Mouse (Mus musculus) E14TG2a.4 (cell line): Measurements from ENCODE around the gene Pnp.
"Not testable (repeated sequence)": the region's sequence is repeated elsewhere in the genome, so short reads cannot be mapped to it uniquely, and the experiment has no call there.

Experiments used
- H3K27me3 ChIP-seq: 2 replicates; pipeline ENCODE4 v1.6.1; 2014; ENCODE audit warnings: low read length, control low read depth; ENCODE audit not compliant: insufficient read depth
- H3K36me3 ChIP-seq: 2 replicates; pipeline ENCODE4 v1.6.1; 2014; ENCODE audit warnings: low read length, control low read depth; ENCODE audit not compliant: insufficient read depth
- H3K4me1 ChIP-seq: replicated peaks from 2 replicates; pipeline ENCODE4 v1.6.1; 2014; ENCODE audit warnings: low read depth, low read length, control low read depth
- H3K4me3 ChIP-seq: replicated peaks from 2 replicates; pipeline ENCODE4 v1.5.1; 2014; ENCODE audit warnings: mild to moderate bottlenecking, low read length
- H3K9me3 ChIP-seq: 2 replicates; pipeline ENCODE4 v1.6.1; 2014; ENCODE audit warnings: low read length, control low read depth
- CTCF ChIP-seq: conservative IDR thresholded peaks from 2 replicates; pipeline ENCODE4 v1.5.1; 2014; ENCODE audit warnings: low read length
- NANOG ChIP-seq: IDR thresholded peaks from 2 replicates; pipeline ENCODE4 v1.6.1; 2014; ENCODE audit warnings: borderline replicate concordance, low read length, mixed read lengths
- POU5F1 ChIP-seq: IDR thresholded peaks from 2 replicates; pipeline ENCODE4 v1.6.1; 2014; ENCODE audit warnings: low read length, borderline replicate concordance

The Pnp gene

DNA sequence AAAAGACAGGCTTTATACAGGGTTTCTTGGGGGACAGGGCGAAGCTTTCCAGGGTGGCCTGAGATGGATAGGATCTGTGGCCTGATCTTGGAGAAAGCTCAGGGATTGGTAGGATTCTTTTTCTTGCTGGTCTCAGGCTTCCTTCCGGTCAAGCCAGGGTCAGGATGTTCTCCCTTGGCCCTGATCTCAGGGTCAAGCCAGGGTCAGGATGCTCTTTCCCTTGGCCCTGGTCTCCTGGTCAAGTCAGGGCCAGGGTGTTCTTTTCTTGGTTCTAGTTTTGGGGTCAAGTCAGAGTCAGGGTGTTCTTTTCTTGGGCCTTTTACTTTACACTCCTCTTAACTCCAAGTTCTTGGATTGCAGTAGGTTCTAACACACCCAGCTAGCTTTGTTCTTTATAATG is 56.8 kb downstream of the Pnp start:
- TF ChIP-seq POU5F1: no peak
- no peaks in the 10 kb centered on the region for H3K4me1 ChIP-seq

DNA sequence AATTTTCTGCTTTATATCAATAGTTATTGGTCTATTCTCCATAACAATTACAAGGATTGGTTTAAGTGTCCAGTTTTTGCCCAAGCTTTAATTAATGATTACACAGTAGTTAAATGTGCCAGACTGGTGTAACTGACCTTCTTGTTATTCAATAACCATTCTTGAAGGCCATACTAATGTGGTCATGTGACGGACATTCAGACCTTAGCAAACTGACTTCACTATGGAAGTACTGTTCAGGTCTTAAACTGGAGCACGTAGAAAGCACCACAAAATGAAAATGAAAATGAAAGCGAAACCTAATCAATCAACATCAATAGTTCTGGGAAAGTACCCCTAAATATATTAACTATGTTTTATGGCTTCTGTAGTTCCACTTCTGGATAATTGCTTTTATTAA is 60.2 kb downstream of the Pnp start:
- H3K4me1 ChIP-seq: peaks cover 4% of the 10 kb centered on the region

More for the DNA sequence above, 56.8 kb downstream of the Pnp start:
- Histone ChIP-seq H3K27me3 (no peaks in the 10 kb centered on the region), H3K9me3 (peaks cover 8% of the 10 kb centered on the region), H3K36me3 (no peaks in the 10 kb centered on the region), H3K4me3 (no peak overlapping the region)

GRCm38 (mm10) chr14:50997088-50997487 is 66.2 kb downstream of the Pnp start:
- Histone ChIP-seq H3K36me3 (no peaks in the 10 kb centered on the region), H3K4me1 (peaks cover 15% of the 10 kb centered on the region), H3K27me3 (no peaks in the 10 kb centered on the region), H3K4me3 (no peak overlapping the region), H3K9me3 (no peaks in the 10 kb centered on the region)
- TF ChIP-seq CTCF (no peak), POU5F1 (no peak), NANOG (no peak)

More for the DNA sequence above, 60.2 kb downstream of the Pnp start:
- H3K4me3 ChIP-seq: no peak overlapping the region
- H3K9me3 ChIP-seq: no peaks in the 10 kb centered on the region
- TF ChIP-seq POU5F1: no peak
- TF ChIP-seq CTCF: no peak
- no peak for TF ChIP-seq NANOG
- H3K27me3 ChIP-seq: no peaks in the 10 kb centered on the region
- no peaks in the 10 kb centered on the region for H3K36me3 ChIP-seq

- Histone ChIP-seq H3K36me3 (no peaks in the 10 kb centered on the region), H3K4me1 (peaks cover 15% of the 10 kb centered on the region), H3K27me3 (no peaks in the 10 kb centered on the region), H3K9me3 (no peaks in the 10 kb centered on the region), H3K4me3 (no peak overlapping the region)
- TF ChIP-seq CTCF (no peak), POU5F1 (no peak), NANOG (no peak)
Observed at GRCm38 (mm10) chr14:50997999-50998666, 67.3 kb downstream of the Pnp start.

DNA sequence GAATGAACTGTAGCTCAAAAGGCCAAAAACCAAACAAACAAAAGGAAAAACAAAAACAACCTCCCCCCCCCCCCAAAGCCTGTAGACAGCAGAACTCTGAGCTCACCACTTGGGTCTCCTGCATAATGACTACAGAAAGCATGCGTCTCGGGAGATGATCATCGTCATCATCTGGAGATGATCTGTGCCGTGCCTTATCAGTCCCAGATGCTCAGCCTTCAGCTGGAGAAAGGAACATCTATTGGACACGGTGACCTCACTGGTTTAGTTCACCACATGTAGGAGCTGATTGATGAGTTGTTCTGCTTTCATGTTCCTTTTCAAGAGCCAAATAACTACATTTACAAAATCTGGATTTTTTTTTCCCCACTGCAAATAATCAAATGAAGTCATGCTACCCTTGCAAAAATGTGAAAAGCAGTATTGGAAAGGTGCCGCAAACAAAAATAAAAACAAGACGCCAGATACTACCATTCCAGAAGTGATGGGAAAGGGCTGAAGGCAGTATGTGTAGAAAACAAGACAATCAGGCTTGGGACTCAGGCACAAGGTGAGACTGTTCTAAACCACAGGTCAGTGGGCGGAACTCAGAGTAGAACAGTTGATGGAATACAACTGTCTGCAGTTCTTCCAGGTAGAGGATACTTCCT is 76.4 kb downstream of the Pnp start, which contains the start of gene Rnase10:
Gene Rnase10, plus strand, starts transcription at position 600 of the 650 bp plus-strand sequence.
- Histone ChIP-seq H3K4me1 (no peaks in the 10 kb centered on the region; the same call in 1 of the 2 replicates), H3K4me3 (no peak within 1 kb of the TSS), H3K27me3 (no peaks in the 10 kb centered on the region), H3K9me3 (peaks cover 22% of the 10 kb centered on the region), H3K36me3 (no peaks in the 10 kb centered on the region)
- TF ChIP-seq CTCF (no peak), POU5F1 (no peak), NANOG (no peak)

DNA sequence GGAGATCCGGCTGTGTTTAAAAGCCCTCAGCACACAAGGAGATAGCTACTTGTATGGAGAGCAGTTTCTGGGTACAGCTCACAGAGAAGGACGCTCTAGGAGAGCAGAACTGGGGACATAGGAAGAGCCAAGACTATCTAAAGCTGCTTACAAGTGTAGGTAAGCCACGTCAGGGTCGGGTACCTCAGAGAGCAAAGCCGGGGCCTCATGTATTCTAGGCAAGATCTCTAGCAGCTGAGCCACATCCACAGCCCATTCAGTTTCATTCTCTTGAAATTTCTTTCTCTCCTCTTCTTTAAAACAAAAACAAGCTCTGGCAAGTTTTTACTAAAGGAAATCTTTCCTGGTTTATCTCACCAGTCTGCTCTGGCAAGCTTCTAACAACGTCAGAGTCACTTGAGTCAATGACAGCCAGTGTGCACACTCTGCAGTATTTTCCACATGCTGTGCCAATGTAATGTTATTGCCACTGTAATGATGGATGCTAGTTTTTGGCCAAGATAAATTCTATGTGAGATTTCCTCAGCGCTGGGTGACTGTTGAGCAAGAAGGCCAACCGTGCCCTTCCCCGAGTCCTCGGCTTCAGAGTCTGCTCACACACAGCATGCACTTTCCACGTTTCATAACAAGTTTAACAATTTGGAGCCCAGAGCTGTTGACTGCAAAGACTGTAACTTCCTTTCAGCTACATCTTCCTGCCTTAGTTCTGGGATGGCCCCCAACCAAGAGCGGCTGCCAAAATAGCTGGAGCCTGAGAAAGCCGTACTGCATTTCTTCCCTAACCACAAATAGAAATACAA is 77.2 kb downstream of the Pnp start:
- TF ChIP-seq CTCF (no peak), POU5F1 (no peak), NANOG (no peak)
- no peak overlapping the region for H3K4me3 ChIP-seq
- no peaks in the 10 kb centered on the region for H3K36me3 ChIP-seq
- peaks cover 23% of the 10 kb centered on the region for H3K9me3 ChIP-seq
- no peaks in the 10 kb centered on the region for H3K27me3 ChIP-seq
- no peaks in the 10 kb centered on the region; the same call in 1 of the 2 replicates for H3K4me1 ChIP-seq

DNA sequence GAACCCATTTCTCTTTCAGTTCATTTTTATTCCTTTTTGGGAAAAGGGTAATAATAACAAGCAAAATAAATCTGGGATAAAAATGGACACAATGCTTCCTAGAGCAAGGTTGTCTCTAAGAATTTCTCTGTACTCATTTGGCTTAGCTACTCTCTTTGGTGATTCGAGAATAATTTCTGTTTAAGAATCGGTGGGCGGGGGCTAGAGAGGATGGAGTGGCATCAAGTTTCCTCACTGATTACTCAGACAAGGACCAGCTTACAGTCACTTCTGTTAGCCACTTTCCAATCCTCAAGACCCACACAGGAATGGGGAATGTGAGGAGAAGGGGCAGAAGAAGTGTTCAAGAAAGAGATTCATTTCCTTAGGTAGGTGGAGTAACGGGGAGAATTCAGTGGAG is 77.9 kb downstream of the Pnp start:
- no peak overlapping the region for H3K4me3 ChIP-seq
- H3K9me3 ChIP-seq: peaks cover 23% of the 10 kb centered on the region
- H3K36me3 ChIP-seq: no peaks in the 10 kb centered on the region
- TF ChIP-seq NANOG (no peak), POU5F1 (no peak), CTCF (no peak)
- no peaks in the 10 kb centered on the region for H3K27me3 ChIP-seq
- no peaks in the 10 kb centered on the region; the same call in 1 of the 2 replicates for H3K4me1 ChIP-seq

- Histone ChIP-seq H3K4me3 (no peak overlapping the region), H3K36me3 (no peaks in the 10 kb centered on the region), H3K27me3 (no peaks in the 10 kb centered on the region), H3K4me1 (no peaks in the 10 kb centered on the region; the same call in 1 of the 2 replicates), H3K9me3 (peaks cover 23% of the 10 kb centered on the region)
- no peak for TF ChIP-seq NANOG
Observed at GRCm38 (mm10) chr14:51009572-51009971, 78.7 kb downstream of the Pnp start.

DNA sequence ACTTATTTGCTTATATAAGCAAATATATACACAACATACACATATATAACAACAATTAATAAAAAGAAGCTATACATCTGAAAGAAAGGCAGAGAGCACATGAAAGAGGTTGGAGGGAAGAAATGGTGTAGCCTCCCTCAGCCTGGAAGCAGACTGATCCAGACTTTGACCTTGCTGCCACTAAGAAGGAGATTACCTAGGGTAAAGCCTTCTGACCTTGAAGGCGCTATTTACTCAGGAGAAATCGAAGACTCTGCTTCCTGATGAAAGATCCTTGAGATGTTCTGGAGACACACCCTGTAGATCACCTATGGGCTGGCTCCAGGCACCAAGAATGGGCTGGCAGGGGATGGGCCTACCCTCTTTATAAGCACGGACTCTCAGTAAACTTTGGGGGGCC is 83.8 kb downstream of the Pnp start:
- not testable (repeated sequence) for H3K4me1 ChIP-seq, H3K4me3 ChIP-seq, H3K36me3 ChIP-seq, H3K27me3 ChIP-seq
- peaks cover 27% of the 10 kb centered on the region for H3K9me3 ChIP-seq
